Mouse (Mus musculus) kidney, embryonic 14.5 days (tissue): ENCODE measurements at regions not wholly inside any gene's neighbourhood (a gene's known extent, or its start where the extent isn't known, plus 50 kb on each side); places are given as distances from the start of the nearest gene placed in this dataset.
A peak's percentile ranks its signal among the peaks of the same experiment; 100 is the strongest.
"Not testable (repeated sequence)": the region's sequence is repeated elsewhere in the genome, so short reads cannot be mapped to it uniquely, and the experiment has no call there.

Experiments used
- ATAC-seq: fragments of 200-750 bp; cut with Nextera tagmentation; 2 replicates; pipeline ENCODE4 v1.8.0; 2017; ENCODE audit warnings: moderate number of reproducible peaks, mild to moderate bottlenecking, moderate TSS enrichment, moderate library complexity; ENCODE audit not compliant: low FRiP score, low TSS enrichment
- H3K27ac ChIP-seq: fragments of 300-500 bp; sonication (generic); 2 replicates; pipeline ENCODE4 v1.5.1; 2014; ENCODE audit warnings: low read depth, mild to moderate bottlenecking, low read length, moderate library complexity, mixed read lengths
- H3K27me3 ChIP-seq: fragments of 300-500 bp; sonication (generic); 2 replicates; pipeline ENCODE4 v1.6.1; 2014; ENCODE audit warnings: mild to moderate bottlenecking, low read length; ENCODE audit not compliant: control insufficient read depth, insufficient read depth
- H3K36me3 ChIP-seq: fragments of 300-500 bp; sonication (generic); 2 replicates; pipeline ENCODE4 v1.6.1; 2014; ENCODE audit warnings: low read length, mixed read lengths; ENCODE audit not compliant: control insufficient read depth, insufficient read depth
- H3K4me1 ChIP-seq: fragments of 300-500 bp; sonication (generic); 2 replicates; pipeline ENCODE4 v1.6.1; 2014; ENCODE audit warnings: low read length, mixed read lengths; ENCODE audit not compliant: control insufficient read depth, insufficient read depth
- H3K4me2 ChIP-seq: fragments of 300-500 bp; sonication (generic); replicated peaks from 2 replicates; pipeline ENCODE4 v1.6.1; 2014; ENCODE audit warnings: low read depth, mild to moderate bottlenecking, low read length
- H3K4me3 ChIP-seq: fragments of 300-500 bp; sonication (generic); 2 replicates; pipeline ENCODE4 v1.5.1; 2014; ENCODE audit warnings: mild to moderate bottlenecking, low read length
- H3K9ac ChIP-seq: fragments of 300-500 bp; sonication (generic); 2 replicates; pipeline ENCODE4 v1.6.1; 2014; ENCODE audit warnings: low read depth, mild to moderate bottlenecking, low read length, moderate library complexity
- H3K9me3 ChIP-seq: fragments of 300-500 bp; sonication (generic); 2 replicates; pipeline ENCODE4 v1.6.1; 2016; ENCODE audit warnings: low read length; ENCODE audit not compliant: control insufficient read depth
- WGBS: fragments of 180-500 bp; shearing (Covaris S2); extraction: QIAGEN DNeasy Blood & Tissue Kit; methylation state at CpG from one replicate; pipeline ENCODE4 v1.1.7; 2014; 5-methylcytosine and 5-hydroxymethylcytosine counted together

- ATAC-seq = peak; percentile 87
- Histone ChIP-seq H3K9ac (no peak overlapping the region), H3K27me3 (no peaks in the 10 kb centered on the region), H3K9me3 (no peaks in the 10 kb centered on the region), H3K4me1 (0 out of 2 replicates have a peak, but pooled peaks cover 3% of the 10 kb centered on the region), H3K27ac (no peak overlapping the region), H3K36me3 (no peaks in the 10 kb centered on the region), H3K4me2 (no peak overlapping the region), H3K4me3 (no peak overlapping the region)
- 61% methylated on average over 10 of the region's 10 CpGs for WGBS
Measured at GRCm38 (mm10) chr1:164999515-164999914, 64.2 kb upstream of the Xcl1 start.

DNA sequence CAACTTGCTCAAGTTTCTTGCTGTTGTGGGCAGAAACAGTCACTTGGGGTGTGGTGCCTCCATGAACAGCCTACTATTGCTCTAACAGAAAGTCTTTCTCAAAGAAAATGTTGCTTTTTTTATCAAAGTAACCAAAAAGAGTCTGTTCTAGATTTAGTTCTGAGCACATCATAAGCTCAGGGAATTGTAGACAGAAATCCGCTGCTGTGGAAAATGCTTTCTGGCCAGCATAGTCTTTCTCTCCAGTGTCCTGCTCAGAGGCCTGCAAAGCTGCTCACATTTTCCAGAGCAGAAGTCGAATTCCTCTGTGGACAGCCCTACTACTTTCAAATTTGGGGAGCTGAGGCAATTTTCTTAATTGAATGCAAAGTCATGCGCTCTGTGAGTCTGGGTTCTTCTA is 63.3 kb upstream of the Xcl1 start:
- WGBS = 81% methylated on average over 3 of the region's 3 CpGs
- no peaks in the 10 kb centered on the region for H3K36me3 ChIP-seq
- no peaks in the 10 kb centered on the region for H3K9me3 ChIP-seq
- H3K27me3 ChIP-seq = no peaks in the 10 kb centered on the region
- no peak for ATAC-seq
- no peak overlapping the region for H3K4me2 ChIP-seq
- no peak overlapping the region for H3K4me3 ChIP-seq
- 0 out of 2 replicates have a peak, but pooled peaks cover 3% of the 10 kb centered on the region for H3K4me1 ChIP-seq
- no peak overlapping the region for H3K27ac ChIP-seq
- H3K9ac ChIP-seq = no peak overlapping the region

GRCm38 (mm10) chr1:164997660-164998059 is 62.3 kb upstream of the Xcl1 start:
- ATAC-seq = no peak
- 66% methylated on average over 5 of the region's 5 CpGs for WGBS

DNA sequence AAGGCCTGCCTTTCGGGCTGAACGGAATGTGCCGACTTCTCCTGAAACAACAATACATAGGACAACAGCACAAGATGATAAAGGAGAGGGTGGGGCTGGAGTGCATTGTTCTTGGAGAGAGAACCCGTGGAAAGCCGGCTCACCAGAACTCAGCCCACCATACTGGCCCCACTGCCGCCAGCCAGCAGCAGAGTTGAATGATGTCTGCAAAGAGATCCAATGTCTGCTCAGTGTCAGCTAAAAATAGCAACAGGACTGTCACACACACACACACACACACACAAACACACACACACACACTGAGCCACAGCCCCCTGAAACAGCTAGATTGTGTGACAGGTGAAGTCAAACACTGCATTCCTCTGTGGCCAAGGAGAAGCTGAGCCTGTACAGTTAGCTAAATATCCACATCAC is 58.9 kb upstream of the Xcl1 start:
- Histone ChIP-seq H3K4me1 (no peaks in the 10 kb centered on the region), H3K27ac (no peak overlapping the region), H3K27me3 (no peaks in the 10 kb centered on the region), H3K36me3 (no peaks in the 10 kb centered on the region), H3K4me2 (no peak overlapping the region), H3K9me3 (no peaks in the 10 kb centered on the region), H3K9ac (no peak overlapping the region), H3K4me3 (no peak overlapping the region)
- 19% methylated on average over 6 of the region's 6 CpGs for WGBS
- ATAC-seq = peak; percentile 66; the same call in 1 of the 2 replicates

More at GRCm38 (mm10) chr1:164997660-164998059, 62.3 kb upstream of the Xcl1 start:
- Histone ChIP-seq H3K27ac (no peak overlapping the region), H3K4me3 (no peak overlapping the region), H3K9me3 (no peaks in the 10 kb centered on the region), H3K36me3 (no peaks in the 10 kb centered on the region), H3K27me3 (no peaks in the 10 kb centered on the region), H3K4me2 (no peak overlapping the region), H3K9ac (no peak overlapping the region), H3K4me1 (0 out of 2 replicates have a peak, but pooled peaks cover 3% of the 10 kb centered on the region)

- ATAC-seq = not testable (repeated sequence)
Measured at GRCm38 (mm10) chr1:164993175-164993875, 58.0 kb upstream of the Xcl1 start.

DNA sequence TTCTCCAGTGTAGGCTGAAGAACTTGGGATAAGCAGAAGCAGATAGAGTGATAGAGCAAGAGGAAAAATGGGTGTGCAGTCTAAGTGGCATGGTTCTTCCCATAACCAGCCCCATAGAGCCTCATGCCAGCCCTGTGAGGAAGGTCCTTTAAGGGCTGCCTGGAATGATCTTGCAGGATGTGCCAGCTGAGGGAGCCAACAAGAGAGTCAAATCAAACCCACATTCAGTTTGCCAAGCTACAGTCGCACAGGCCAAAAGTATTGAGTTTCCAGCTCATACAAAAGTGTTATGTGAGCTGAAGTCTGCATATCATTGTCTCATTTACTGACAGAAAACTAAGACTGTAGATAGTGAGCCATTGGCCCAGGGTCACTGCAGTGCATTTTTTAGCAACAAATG is 53.7 kb upstream of the Xcl1 start:
- ATAC-seq = no peak
- H3K27ac ChIP-seq = no peak overlapping the region
- no peak overlapping the region for H3K9ac ChIP-seq
- H3K4me3 ChIP-seq = no peak overlapping the region
- no peaks in the 10 kb centered on the region for H3K4me1 ChIP-seq
- no peaks in the 10 kb centered on the region for H3K9me3 ChIP-seq
- no peaks in the 10 kb centered on the region for H3K27me3 ChIP-seq
- no peak overlapping the region for H3K4me2 ChIP-seq
- no peaks in the 10 kb centered on the region for H3K36me3 ChIP-seq
- WGBS = 63% methylated on average over 1 of the region's 1 CpGs

More at GRCm38 (mm10) chr1:164993175-164993875, 58.0 kb upstream of the Xcl1 start:
- H3K4me1 ChIP-seq, H3K9me3 ChIP-seq, H3K27me3 ChIP-seq, H3K27ac ChIP-seq, H3K9ac ChIP-seq, H3K4me2 ChIP-seq, H3K4me3 ChIP-seq, H3K36me3 ChIP-seq: not testable (repeated sequence)

- ATAC-seq = no peak
Measured at GRCm38 (mm10) chr1:164988191-164988590, 52.9 kb upstream of the Xcl1 start.

DNA sequence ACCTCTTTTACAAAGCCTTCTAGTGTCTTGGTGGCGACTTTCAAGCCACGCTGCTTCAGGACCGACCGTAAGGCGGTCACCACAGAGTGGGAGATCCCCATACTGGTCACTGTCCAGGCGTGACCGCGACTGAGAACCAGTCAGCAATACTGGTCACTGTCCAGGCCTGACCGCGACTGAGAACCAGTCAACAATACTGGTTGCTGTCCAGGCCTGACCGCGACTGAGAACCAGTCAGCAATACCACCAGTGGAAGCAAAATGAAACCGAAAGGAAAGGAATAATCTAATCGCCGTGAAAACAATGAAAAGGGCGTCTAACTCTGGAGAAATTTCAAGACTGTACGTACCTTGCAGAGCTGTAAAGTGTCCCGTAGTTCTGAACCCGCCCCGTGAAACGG is 50.2 kb upstream of the Xcl1 start:
- not testable (repeated sequence) for ATAC-seq, H3K9ac ChIP-seq, H3K27me3 ChIP-seq, H3K27ac ChIP-seq, H3K4me3 ChIP-seq, H3K4me1 ChIP-seq, H3K9me3 ChIP-seq, H3K36me3 ChIP-seq, H3K4me2 ChIP-seq
- 97% methylated on average over 21 of the region's 21 CpGs for WGBS

More at GRCm38 (mm10) chr1:164988191-164988590, 52.9 kb upstream of the Xcl1 start:
- Histone ChIP-seq H3K9me3 (no peaks in the 10 kb centered on the region), H3K36me3 (no peaks in the 10 kb centered on the region), H3K27me3 (no peaks in the 10 kb centered on the region), H3K4me3 (no peak overlapping the region), H3K27ac (no peak overlapping the region), H3K4me2 (no peak overlapping the region), H3K9ac (no peak overlapping the region), H3K4me1 (no peaks in the 10 kb centered on the region)
- WGBS = 76% methylated on average over 3 of the region's 3 CpGs
